Mouse (Mus musculus) layer of hippocampus, postnatal 14 days (tissue): ENCODE data around the gene Tmem117. TPM values are rescaled to one million over a fixed set of nuclear protein-coding genes. Genes with fewer than 3 reads are reported as not detected.

Experiments used
- DNase-seq, 2 experiments: peaks; one replicate each; pipeline ENCODE4 v3.0.0; 2021 to 2022; ENCODE audit warnings: low spot score in 2 of 2, mixed read lengths in 1 of 2
- long read RNA-seq, 2 experiments: library from polyadenylated mRNA; stranded (forward); transcript quantifications; one replicate each; pipeline ENCODE4 v2.0.0; 2021
- total RNA-seq, 2 experiments: library from RNA; stranded (reverse); gene quantifications; 2 replicates each; pipeline ENCODE4 v1.2.3; 2021

Tmem117 gene
- total RNA-seq, result 10 to 100 TPM in 1 of 2 experiments, 1 to 10 TPM in 1; 8.7 to 10.5 TPM
- long read RNA-seq, experiment 1, transcript Tmem117-201 (8 exons, 2,717 nt), result major isoform, 9 of 10 reads
- long read RNA-seq, experiment 1, partial matches to known transcripts, result 1 of 10 reads
- long read RNA-seq, experiment 1, other reads (novel, unspliced or antisense), result 0 of 10 reads
- long read RNA-seq, experiment 2, transcript Tmem117-201 (8 exons, 2,717 nt), result major isoform, 5 of 6 reads
- long read RNA-seq, experiment 2, partial matches to known transcripts, result 0 of 6 reads
- long read RNA-seq, experiment 2, other reads (novel, unspliced or antisense), result 1 of 6 reads

DNA sequence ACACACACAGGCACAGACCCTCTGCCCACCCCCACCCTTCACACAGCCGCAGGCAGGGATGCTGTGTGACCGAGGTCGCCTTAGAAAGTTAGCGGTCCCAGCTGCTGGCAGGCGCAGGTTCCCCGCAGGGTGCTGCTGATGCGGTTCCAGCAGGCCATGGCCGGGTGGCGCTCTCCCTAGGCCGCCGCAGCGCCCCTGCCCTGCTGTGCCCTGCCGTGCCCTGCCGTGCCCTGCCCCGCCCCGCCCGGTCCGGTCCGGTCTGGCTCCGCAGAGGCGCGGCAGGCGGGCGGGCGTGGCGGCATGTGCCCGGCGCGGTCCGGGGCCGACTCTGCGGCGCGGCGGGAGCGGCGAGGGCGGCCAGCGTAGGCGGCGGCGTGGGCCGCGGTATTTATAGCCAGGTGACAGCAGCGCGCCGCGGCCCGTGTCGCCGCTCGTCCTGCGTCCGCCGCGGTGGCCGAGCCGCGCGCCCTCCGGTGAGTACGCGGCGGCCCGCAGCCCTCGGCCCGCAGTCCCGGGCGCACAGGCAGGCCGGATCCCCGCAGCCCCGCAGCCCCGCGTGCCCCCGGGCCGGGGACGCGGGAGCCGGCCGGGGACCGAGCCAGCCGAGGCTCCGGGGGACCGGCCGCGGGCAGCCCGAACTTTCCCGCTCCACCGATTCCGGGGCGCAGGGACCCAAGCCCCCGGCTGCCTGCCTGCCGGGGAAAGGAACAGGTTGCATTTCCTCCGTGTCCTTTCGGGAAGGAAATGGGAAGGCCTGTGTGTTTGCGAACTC is at the start of gene Tmem117:
Tmem117 (plus strand) TSS at position 403 of the 772 bp plus-strand sequence.
- peak in 1 of 2 experiments; percentile 27 for DNase-seq

DNA sequence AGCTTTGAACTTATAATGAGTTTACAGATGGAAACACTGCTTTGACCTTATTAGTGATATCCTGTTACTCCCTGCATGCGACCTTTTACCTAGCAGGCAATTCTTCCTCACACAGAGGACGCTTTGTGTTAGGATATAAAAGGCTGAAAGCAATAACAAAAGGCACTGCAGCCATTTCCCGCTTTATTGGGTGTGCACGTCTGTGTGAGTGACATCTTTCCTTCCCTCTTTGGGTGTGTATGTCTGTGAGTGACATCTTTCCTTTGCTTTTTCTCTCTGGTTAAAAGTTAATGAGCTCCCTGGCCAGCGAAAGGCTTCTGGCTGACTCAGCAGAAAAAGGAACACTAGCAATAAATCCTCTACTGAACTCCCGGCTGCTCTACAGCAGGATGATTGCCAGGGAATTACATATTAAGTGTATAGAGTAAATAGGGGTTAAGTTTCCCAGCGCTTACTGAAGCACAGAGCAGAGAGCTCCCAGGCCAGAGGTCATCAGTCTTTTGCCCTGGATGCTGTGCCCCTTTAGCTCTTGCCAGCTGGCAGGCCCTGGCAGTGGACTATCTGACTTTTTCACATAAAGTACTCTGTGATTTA is 46.9 kb upstream of the Tmem117 start:
- no peak for DNase-seq

GRCm38 (mm10) chr15:94583153-94583552 is 45.9 kb upstream of the Tmem117 start:
- no peak for DNase-seq

DNA sequence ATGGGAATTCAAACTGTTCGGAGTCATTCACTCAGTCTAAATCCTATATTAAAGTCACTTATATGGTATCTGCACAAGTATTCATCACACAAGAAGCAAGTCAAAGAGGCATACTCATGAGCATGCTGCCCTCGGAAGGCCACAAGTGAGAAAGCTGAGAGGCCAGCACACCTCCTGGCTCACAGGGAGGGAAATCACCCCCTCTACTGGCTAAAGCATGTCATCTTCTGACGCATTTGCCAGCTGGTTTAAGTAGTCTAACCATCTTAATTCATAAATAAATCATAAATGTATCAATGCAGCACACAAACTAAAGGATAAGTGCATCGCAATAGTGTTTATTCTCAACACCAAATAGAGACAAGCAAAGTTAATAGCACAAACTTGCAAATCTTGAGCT is 44.3 kb upstream of the Tmem117 start:
- DNase-seq, result no peak

DNA sequence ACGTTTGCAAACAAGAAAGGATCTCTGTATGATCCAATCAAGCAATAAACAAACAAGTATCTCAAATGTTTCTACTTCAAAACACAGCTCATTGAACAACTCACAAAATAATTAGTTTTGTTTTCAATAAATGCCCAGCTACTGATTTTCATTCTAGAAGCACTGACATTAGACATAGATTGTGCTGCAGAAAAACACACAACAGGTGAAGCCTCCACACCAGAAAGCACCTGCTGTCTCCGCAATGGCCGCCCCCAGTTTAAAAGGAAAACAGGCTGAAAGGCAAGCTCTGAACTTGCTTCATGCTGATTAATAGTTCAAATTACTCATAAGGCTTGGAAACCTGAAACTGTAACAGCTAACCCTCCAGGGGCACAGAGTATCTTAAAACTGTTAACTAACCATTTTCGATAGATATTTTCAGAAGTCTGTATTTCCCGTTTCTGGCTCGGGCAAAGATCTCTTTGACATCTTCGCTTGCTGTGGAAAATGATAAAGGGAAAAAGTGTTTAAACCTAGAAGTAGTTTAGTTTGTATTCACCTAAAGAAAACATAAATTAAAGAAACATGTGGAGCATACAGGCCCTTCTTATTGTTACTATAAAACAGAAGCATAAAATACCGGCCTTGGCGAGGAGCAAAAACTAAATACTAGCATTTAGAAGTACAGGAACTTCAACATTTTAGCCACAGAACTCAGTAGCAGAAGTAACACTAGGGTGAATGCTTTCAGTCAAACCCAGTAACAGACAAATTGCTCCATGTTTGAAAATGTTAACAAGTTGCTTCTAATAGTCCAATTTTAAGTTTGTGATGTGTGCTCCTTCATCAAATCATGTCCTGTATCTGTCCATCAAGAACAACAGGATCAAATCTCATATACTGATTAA is 41.0 kb upstream of the Tmem117 start:
- no peak for DNase-seq

GRCm38 (mm10) chr15:94589219-94590075 is 39.6 kb upstream of the Tmem117 start, which contains the start of gene Twf1:
Twf1 (minus strand) TSS chr15:94589889.
- DNase-seq, result peak; percentile 96 to 98

DNA sequence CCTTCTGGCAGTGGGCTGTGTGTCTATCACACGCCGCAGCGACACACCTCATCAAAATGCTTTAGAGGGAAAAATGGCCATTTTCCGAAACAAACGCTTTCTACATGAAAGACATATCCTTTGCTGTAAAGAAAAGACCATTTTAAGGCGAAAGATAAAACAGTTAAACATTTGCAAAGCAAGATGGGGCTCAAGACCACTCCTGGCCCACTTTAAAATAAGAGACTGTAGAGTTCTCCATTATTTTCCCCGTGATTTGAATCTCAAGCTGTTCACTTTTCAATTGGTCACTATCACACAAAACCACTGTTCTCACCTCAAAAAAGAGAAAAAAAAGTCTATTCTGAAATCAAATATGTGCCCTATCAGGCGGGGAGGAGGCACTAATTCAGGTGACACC is 38.9 kb upstream of the Tmem117 start:
- no peak for DNase-seq

DNA sequence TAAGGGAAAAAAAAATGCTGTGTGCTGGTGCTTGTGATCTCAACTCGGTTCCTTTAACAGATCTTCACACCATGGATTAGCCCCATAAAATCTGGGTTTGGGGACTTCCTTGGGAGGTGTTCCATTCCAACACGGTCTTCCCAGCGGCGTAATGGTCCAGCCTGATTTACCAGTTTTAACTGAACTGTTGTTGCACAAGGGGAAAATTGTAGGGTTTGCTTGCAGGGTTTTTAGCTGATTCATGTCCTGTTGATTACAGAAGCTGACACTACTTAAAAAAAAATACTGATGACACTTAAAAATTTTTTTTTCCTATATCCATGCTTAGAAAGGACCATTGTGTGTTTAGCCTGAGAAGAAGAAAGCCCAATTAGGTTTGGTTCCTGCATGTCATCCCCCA is 37.7 kb upstream of the Tmem117 start:
- no peak for DNase-seq

DNA sequence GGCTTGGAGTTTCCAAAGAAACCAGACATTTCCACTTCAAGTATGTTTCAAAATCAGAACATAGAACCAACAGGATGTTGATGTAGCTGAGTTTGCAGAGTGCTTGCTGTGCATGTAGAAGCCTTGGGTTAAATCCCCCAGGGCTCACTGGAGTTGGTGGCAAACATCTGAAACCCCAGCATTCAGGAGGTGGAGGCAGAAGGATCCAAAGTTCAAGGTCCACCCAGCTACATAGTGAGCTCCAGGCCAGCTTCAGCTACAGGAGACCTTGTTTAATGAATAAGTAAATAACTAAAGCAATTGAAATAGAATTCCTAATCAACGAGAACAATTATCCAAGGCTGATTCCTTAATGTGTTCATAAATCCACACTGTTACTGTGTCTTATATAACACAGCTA is 35.4 kb upstream of the Tmem117 start:
- no peak for DNase-seq

DNA sequence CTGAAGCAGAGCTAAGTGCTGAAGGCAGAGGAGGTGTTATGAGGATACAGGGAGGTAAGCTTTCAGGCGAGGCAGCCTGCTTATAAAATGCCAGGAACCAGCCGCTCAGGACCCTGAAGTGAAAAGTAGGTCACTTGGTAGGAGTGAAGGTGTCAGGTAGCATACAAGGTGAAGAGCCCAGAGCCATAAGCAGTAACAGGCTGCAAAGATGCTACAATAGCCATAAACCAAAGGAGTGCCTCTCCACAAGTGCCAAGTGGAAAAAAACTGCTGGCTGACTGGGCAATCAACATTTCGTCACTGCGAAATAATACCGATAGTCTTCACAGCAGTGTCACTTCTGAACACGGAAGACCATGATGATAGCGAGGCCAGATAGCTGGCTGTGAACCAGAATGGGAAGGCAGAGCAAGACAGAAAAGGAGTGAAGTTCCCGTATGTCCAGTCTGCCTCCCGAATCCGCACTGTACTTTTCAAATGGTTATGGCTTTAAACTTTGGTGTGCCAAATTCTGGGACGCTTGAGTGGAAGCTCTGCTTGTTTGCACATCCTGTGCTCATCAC is 28.8 kb upstream of the Tmem117 start:
- no peak for DNase-seq

GRCm38 (mm10) chr15:94601339-94601738 is 27.7 kb upstream of the Tmem117 start:
- no peak for DNase-seq

DNA sequence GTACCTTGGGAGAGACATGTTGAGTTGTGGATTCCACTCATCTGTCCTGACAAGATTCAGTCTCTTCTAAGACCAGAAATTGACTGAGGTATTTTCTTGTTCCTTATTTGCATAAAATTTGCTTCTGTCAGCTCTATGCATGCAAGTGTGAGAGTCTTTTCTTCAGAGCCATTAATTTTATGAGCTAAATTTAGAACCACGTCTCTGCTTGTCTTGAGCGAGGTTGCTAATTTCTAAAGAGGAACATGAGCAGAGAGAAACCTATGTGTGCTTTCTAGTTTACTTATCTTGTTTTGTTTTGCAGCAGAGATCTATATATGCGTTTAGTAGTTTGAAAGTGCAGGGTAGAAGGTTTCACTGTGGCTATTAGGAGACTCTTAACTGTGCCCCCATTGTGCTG is 26.6 kb upstream of the Tmem117 start:
- no peak for DNase-seq

GRCm38 (mm10) chr15:94607768-94608167 is 21.3 kb upstream of the Tmem117 start:
- DNase-seq, result no peak

DNA sequence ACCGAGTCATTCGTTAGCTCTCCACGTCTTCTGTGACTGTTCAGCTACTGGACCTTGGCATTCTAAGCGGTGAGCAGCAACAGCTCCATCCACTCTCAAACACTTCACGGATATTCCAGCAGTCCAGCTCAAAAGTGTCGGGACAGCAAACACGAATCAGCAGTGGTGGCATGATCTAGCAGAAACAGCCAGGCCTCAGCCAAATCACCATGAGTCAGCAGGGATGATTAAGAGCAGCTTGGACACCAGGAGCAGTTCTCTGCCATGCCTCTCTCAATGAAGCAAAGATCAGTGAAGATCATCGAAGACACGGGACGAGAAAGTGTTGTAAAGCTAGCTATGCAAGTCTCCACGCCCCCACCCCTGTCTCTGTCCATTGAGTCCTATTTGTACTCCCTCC is 13.0 kb upstream of the Tmem117 start:
- no peak for DNase-seq

- no peak for DNase-seq
These were observed 8.1 kb upstream of the Tmem117 start for GRCm38 (mm10) chr15:94620909-94621308.

DNA sequence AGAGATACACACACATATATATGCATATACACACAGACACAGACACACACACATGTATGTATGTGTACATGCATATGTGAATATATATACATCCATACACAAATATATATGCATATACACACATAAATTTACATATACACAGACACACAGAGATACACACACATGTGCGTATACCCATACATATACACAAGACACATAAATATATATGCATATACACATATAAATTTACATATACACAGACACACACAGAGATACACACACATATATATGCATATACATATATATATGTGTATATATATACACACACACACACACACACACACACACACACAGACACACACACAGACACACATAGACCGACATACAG is 586 bp upstream of the Tmem117 start:
- no peak for DNase-seq

DNA sequence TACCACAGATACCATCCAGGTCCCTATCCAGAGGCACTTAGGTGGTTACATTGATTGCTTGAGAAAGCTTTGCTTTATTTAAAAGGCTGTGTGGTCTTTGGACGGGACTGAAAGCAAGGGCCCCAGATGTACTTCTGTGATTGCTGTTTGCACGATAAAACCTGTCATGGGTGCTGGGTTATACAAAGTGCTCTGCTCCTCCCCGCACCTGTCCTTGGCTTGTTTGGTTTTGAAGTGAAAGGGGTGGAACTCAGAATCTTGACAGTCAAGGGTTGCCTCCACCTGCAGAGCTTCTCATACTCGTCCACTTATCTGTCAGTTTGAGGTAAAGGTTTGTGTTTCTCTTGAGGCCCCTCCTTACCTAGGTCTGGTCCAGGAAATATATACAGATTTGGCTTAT is 1.5 kb downstream of the Tmem117 start:
- no peak for DNase-seq

DNA sequence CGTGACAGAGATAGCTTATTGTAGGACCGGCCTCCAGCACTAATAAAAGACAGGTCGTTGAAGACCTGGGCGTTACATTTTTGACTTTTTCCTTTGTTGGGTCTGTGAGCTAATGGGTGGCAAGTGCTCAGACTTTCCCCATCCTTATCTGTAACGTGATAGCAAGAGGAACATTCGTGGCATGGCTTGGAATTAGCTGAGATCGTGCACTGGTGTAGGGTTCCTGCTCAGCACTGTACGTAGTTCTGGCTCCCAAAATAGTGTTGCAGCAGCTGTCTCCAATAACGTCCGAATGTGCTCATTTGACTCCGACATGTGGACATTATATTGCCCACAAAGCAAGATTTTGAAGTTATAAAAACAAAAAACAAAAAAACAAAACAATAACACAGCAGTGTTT is 5.5 kb downstream of the Tmem117 start:
- no peak for DNase-seq

GRCm38 (mm10) chr15:94638207-94638606 is 9.2 kb downstream of the Tmem117 start:
- no peak for DNase-seq

GRCm38 (mm10) chr15:94639126-94639525 is 10.1 kb downstream of the Tmem117 start:
- DNase-seq, result no peak
